Mouse (Mus musculus): ENCODE data around the gene Spata21. TPM values are rescaled to one million over a fixed set of nuclear protein-coding genes. Genes with fewer than 3 reads are reported as not detected.

Spata21 gene
- polyA plus RNA-seq, 1 experiment from 2014 or later: 0.43 TPM

DNA sequence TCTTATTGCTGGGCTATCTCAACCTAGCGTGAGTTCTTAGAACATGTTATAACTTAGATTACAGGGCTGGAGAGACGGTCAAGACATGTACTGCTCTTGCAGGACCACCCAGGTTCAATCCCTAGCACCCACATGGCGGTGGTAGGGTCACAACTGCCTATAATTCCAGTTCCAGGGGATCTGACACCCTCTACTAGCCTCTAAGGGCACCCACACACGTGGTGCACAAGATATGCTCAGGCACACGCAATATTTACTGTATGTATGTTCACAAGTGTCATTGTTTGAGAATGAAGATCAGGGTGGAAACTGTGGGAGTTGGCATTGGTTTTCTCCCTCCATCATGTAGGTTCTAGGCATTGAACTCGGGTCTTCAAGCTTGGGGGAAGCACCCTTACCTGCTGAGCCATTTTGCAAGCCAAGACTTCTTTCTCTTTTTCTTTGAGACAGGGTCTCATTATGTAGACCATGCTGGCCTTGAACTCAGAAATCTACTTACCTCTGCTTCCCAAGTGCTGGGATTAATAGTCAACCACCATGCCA, 58.4 kb downstream of the Spata21 start:
- H3K27ac ChIP-seq (replicated peaks): no peak overlapping the region
- ATAC-seq (ENCODE audit: low FRiP score, low read depth): no peak
- H3K4me3 ChIP-seq: no peak overlapping the region
- WGBS: 96% methylated on average over 6 of the region's 6 CpGs
- H3K36me3 ChIP-seq: no peaks in the 10 kb centered on the region
- H3K9ac ChIP-seq: no peak overlapping the region
- no peaks in the 10 kb centered on the region for H3K27me3 ChIP-seq
- H3K9me3 ChIP-seq: no peaks in the 10 kb centered on the region
- peaks cover 24% of the 10 kb centered on the region for H3K4me1 ChIP-seq (replicated peaks)
- H3K4me2 ChIP-seq: no peak overlapping the region; the same call in 1 of the 2 replicates

DNA sequence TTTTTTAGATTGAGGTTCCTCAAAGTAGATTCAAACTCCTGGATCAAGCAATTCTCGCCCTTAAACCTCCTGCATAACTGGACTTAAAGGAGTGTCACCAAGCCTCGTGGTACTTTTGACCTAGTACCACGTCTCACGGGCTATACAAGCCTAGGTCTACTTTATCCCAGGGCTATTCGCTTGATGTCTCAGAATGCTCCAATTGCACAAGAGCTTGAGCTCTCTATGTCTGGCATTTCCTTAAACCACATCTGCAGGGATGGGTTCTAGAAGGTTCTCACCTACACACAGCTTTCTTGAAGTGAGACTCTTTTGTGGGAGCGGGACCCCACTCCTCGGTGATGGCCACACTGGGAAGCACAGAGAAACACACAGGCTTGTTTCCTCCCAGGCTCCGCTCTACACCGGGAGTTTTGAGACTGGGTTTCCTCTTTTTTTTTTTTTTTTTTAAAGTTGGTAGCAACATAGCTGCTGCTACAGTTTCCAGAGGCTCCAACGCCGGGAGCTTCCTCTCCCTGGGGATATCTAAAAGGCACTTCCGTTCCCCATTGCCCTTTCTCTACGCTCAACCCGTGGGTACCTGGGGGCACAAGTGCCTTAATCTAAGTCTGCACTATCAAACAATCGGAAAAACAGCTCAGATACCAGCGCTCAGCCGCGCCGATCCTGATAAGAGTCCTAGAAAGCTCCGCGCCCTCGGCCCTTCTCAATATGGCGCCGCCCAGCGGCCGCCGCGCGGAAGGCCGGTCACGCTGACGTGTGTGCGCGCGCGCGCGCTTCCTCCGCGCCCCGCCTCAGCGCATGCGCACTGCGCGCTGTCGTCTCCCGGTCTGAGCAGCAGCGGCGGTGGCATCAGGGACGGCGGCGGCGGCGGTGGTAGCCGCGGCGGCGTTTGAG, 59.2 kb downstream of the Spata21 start, which contains the start of gene Fbxo42:
Gene Fbxo42, plus strand, starts transcription at position 802 of the 897 bp plus-strand sequence.
- Histone ChIP-seq H3K9ac (peak within 1 kb of the TSS; percentile 96), H3K36me3 (no peaks in the 10 kb centered on the region), H3K4me3 (peak within 1 kb of the TSS; percentile 80), H3K9me3 (no peaks in the 10 kb centered on the region), H3K27me3 (no peaks in the 10 kb centered on the region), H3K27ac (replicated peaks) (peak within 1 kb of the TSS; percentile 86), H3K4me1 (replicated peaks) (peaks cover 29% of the 10 kb centered on the region), H3K4me2 (peak within 1 kb of the TSS; percentile 69)
- WGBS: 11% methylated on average over 44 of the region's 58 CpGs
- ATAC-seq (ENCODE audit: low FRiP score, low read depth): peak; percentile 83

- peak overlapping the region; percentile 80 for H3K4me3 ChIP-seq
- H3K4me2 ChIP-seq: peak overlapping the region; percentile 69
- H3K9ac ChIP-seq: peak overlapping the region; percentile 96
- ATAC-seq (ENCODE audit: low FRiP score, low read depth): peak; percentile 83
- no peaks in the 10 kb centered on the region for H3K36me3 ChIP-seq
- H3K27ac ChIP-seq (replicated peaks): peak overlapping the region; percentile 86
- WGBS: under 1% methylated on average over 44 of the region's 66 CpGs
- H3K9me3 ChIP-seq: no peaks in the 10 kb centered on the region
- no peaks in the 10 kb centered on the region for H3K27me3 ChIP-seq
- peaks cover 31% of the 10 kb centered on the region for H3K4me1 ChIP-seq (replicated peaks)
Observed at GRCm38 (mm10) chr4:141148009-141148801, 60.1 kb downstream of the Spata21 start.

- Histone ChIP-seq H3K9ac (peak overlapping the region; percentile 96), H3K4me3 (peak overlapping the region; percentile 80), H3K27ac (replicated peaks) (no peak overlapping the region), H3K4me1 (replicated peaks) (peaks cover 31% of the 10 kb centered on the region), H3K36me3 (no peaks in the 10 kb centered on the region), H3K4me2 (peak overlapping the region; percentile 69), H3K9me3 (no peaks in the 10 kb centered on the region), H3K27me3 (no peaks in the 10 kb centered on the region)
- ATAC-seq (ENCODE audit: low FRiP score, low read depth): no peak
- WGBS: 19% methylated on average over 7 of the region's 7 CpGs
Observed at GRCm38 (mm10) chr4:141149116-141149515, 61.0 kb downstream of the Spata21 start.

DNA sequence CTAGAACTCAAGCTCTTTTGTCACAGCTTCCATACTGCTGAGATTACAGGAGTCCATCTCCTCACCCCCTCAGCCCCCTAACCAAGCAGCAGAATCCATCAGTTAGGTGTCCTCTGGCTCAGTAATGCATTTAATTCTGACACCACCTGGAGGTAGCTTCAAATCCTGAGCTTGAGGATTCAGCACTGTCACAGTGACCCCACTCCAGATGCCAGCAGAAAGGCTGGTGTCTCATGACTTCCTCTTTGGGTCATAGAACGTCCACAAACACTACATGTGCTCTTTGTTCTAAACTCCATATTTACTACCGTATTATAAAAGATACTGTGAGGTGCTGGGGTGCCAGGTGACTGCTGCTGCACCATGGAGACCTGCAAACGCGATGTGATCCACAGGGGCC, 69.4 kb downstream of the Spata21 start:
- H3K9ac ChIP-seq: no peak overlapping the region
- no peak overlapping the region for H3K4me2 ChIP-seq
- no peaks in the 10 kb centered on the region for H3K36me3 ChIP-seq
- 78% methylated on average over 4 of the region's 4 CpGs for WGBS
- ATAC-seq (ENCODE audit: low FRiP score, low read depth): no peak
- no peak overlapping the region for H3K27ac ChIP-seq (replicated peaks)
- no peaks in the 10 kb centered on the region for H3K9me3 ChIP-seq
- no peak overlapping the region for H3K4me3 ChIP-seq
- no peaks in the 10 kb centered on the region for H3K27me3 ChIP-seq
- H3K4me1 ChIP-seq (replicated peaks): peaks cover 12% of the 10 kb centered on the region

- no peak overlapping the region for H3K4me3 ChIP-seq
- no peaks in the 10 kb centered on the region for H3K9me3 ChIP-seq
- no peak overlapping the region for H3K27ac ChIP-seq (replicated peaks)
- H3K4me1 ChIP-seq (replicated peaks): peaks cover 12% of the 10 kb centered on the region; the same call in 1 of the 2 replicates
- no peaks in the 10 kb centered on the region for H3K36me3 ChIP-seq
- no peak overlapping the region for H3K4me2 ChIP-seq
- no peak for ATAC-seq (ENCODE audit: low FRiP score, low read depth)
- no peaks in the 10 kb centered on the region for H3K27me3 ChIP-seq
- 87% methylated on average over 2 of the region's 2 CpGs for WGBS
- no peak overlapping the region for H3K9ac ChIP-seq
Observed at GRCm38 (mm10) chr4:141158609-141159008, 70.5 kb downstream of the Spata21 start.

GRCm38 (mm10) chr4:141159093-141159492, 71.0 kb downstream of the Spata21 start:
- H3K27ac ChIP-seq (replicated peaks): no peak overlapping the region
- no peaks in the 10 kb centered on the region for H3K9me3 ChIP-seq
- WGBS: 63% methylated on average over 11 of the region's 11 CpGs
- H3K36me3 ChIP-seq: no peaks in the 10 kb centered on the region
- H3K4me3 ChIP-seq: no peak overlapping the region
- H3K4me1 ChIP-seq (replicated peaks): peaks cover 12% of the 10 kb centered on the region; the same call in 1 of the 2 replicates
- H3K4me2 ChIP-seq: no peak overlapping the region
- no peaks in the 10 kb centered on the region for H3K27me3 ChIP-seq
- ATAC-seq (ENCODE audit: low FRiP score, low read depth): no peak
- H3K9ac ChIP-seq: no peak overlapping the region

DNA sequence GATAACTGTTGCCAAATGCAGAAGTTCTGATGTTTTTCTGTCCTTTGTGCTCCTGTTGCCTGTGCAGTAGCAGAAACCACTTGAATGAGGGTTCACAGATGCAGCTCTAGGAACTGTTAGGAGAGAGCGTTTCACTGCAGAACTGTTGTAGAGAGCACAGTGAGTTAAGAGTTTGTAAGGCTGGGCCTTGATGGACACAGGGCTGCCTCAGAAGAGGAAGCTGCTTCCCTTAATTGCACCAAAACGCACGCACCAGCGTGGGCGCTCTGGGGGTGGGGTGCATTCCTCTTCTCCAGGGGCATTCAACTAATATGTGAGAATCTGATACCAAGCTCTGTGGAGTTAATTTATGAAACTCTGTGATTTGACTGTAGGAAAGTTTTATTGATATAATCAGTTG, 71.5 kb downstream of the Spata21 start:
- WGBS: 82% methylated on average over 5 of the region's 5 CpGs
- Histone ChIP-seq H3K4me2 (no peak overlapping the region), H3K4me1 (replicated peaks) (peaks cover 12% of the 10 kb centered on the region; the same call in 1 of the 2 replicates)

GRCm38 (mm10) chr4:141160193-141160592, 72.1 kb downstream of the Spata21 start:
- H3K4me1 ChIP-seq (replicated peaks): peaks cover 12% of the 10 kb centered on the region; the same call in 1 of the 2 replicates
- 93% methylated on average over 4 of the region's 4 CpGs for WGBS
- H3K36me3 ChIP-seq: no peaks in the 10 kb centered on the region
- no peaks in the 10 kb centered on the region for H3K9me3 ChIP-seq
- no peak overlapping the region for H3K27ac ChIP-seq (replicated peaks)
- no peak overlapping the region for H3K4me3 ChIP-seq
- H3K4me2 ChIP-seq: no peak overlapping the region
- ATAC-seq (ENCODE audit: low FRiP score, low read depth): no peak
- H3K9ac ChIP-seq: no peak overlapping the region
- H3K27me3 ChIP-seq: no peaks in the 10 kb centered on the region

More for the DNA sequence above, 71.5 kb downstream of the Spata21 start:
- H3K9ac ChIP-seq: no peak overlapping the region
- H3K27me3 ChIP-seq: no peaks in the 10 kb centered on the region
- no peaks in the 10 kb centered on the region for H3K36me3 ChIP-seq
- H3K27ac ChIP-seq (replicated peaks): no peak overlapping the region
- H3K9me3 ChIP-seq: no peaks in the 10 kb centered on the region
- no peak for ATAC-seq (ENCODE audit: low FRiP score, low read depth)
- H3K4me3 ChIP-seq: no peak overlapping the region

DNA sequence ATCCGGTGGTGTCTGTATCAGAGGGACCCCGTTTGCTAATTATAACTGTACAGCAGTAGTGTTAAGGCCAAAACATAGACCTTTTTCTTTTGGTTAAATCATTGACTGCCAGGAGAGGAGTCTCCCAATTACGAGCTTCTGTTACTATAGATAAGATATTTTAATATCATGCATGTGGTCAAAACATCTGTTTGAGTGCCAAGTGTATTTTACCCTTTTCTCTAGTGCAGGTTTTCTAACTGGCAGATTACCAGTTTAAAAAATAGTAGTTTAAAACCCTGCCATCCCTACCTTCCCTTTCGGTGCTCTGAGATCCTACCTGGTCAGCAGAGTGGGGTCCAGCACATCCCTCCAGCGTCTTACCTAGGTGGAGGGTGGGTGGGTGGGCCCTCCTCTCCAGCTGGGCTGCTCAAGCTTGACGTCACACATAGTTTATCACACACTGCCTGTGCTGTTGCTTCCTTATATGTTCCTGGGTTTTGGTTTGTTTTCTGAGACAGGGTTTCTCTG, 73.6 kb downstream of the Spata21 start:
- H3K9ac ChIP-seq: no peak overlapping the region
- no peaks in the 10 kb centered on the region for H3K27me3 ChIP-seq
- H3K27ac ChIP-seq (replicated peaks): no peak overlapping the region
- ATAC-seq (ENCODE audit: low FRiP score, low read depth): no peak
- WGBS: 93% methylated on average over 6 of the region's 6 CpGs
- peaks cover 12% of the 10 kb centered on the region; the same call in 1 of the 2 replicates for H3K4me1 ChIP-seq (replicated peaks)
- H3K9me3 ChIP-seq: no peaks in the 10 kb centered on the region
- H3K4me3 ChIP-seq: no peak overlapping the region
- no peaks in the 10 kb centered on the region for H3K36me3 ChIP-seq
- H3K4me2 ChIP-seq: no peak overlapping the region
